Mouse (Mus musculus) E14TG2a.4 (cell line): ENCODE measurements at regions not wholly inside any gene's neighbourhood (a gene's known extent, or its start where the extent isn't known, plus 50 kb on each side); places are given as distances from the start of the nearest gene placed in this dataset.

Experiments
- CTCF ChIP-seq: conservative IDR thresholded peaks from 2 replicates; pipeline ENCODE4 v1.5.1; 2014; ENCODE audit warnings: low read length
- POU5F1 ChIP-seq: IDR thresholded peaks from 2 replicates; pipeline ENCODE4 v1.6.1; 2014; ENCODE audit warnings: low read length, borderline replicate concordance

GRCm38 (mm10) chr19:53453317-53453947 is 63.1 kb upstream of the Smndc1 start:
- no peak for TF ChIP-seq CTCF
- TF ChIP-seq POU5F1 = no peak
